ENCODE assay signal across 11 mouse cellular contexts in the genomic region with DNA sequence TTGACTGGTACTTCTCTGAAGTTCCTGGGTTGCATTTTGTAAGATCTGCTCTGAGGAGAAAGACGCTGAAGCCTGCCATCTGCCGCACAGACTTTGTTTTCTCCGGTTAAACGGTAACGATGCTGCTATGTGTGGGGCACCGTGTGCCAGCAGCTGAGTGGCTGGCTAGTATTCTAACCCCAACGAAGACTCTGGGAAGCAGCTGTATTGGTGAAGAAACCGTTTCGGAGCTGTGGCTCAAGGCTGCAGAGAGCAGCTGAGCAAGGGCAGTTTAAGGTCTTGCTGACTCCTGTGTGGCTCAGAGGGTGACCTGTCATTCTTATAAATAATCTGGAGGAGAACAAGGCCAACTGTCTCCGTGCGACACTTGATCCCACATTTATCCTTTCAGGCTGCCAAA. TPM values are rescaled to one million over a fixed set of nuclear protein-coding genes. Genes with fewer than 3 reads are reported as not detected.
DNase-seq lines count a peak whose midpoint lies in the region; ATAC-seq and TF ChIP-seq lines count a peak whose summit lies in the region.
"Had no signal": no experiment of that assay in that cellular context is flagged by ENCODE, and none has a peak within 500 bp of the region (broad histone marks: within the 10 kb centered on the region; RNA-seq: fewer than 3 reads in every experiment).

No protein-coding gene starts in this region.

- H3K4me2 ChIP-seq in kidney, embryonic 15.5 days = 0 out of 2 replicates have a peak overlapping the region, but pooled peaks have one; percentile 20
- H3K4me2 ChIP-seq: liver, embryonic 12.5 days had no signal

- no peaks in the 10 kb centered on the region for H3K27me3 ChIP-seq in kidney, embryonic 15.5 days
- H3K27me3 ChIP-seq: liver, embryonic 12.5 days had no signal

- 39% methylated on average over 11 of the region's 11 CpGs for WGBS in kidney, embryonic 15.5 days

- no peak for DNase-seq in gastrocnemius, adult 2 months
- DNase-seq in gastrocnemius, adult 18-20 months (ENCODE audit: low spot score) = no peak
- peak; percentile 84 for DNase-seq in adrenal gland, adult 2 months
- DNase-seq in brain, adult 2 months (ENCODE audit: low read depth, low spot score) = peak; percentile 55
- DNase-seq in MN1 (ENCODE audit: low spot score) = no peak
- DNase-seq in thymus, postnatal 36 days = no peak
- DNase-seq in spleen, postnatal 14 days (ENCODE audit: low spot score in 2 of 2) = no peak
- DNase-seq: lung, postnatal 36 days had no signal

- H3K9ac ChIP-seq in kidney, embryonic 15.5 days = no peak overlapping the region
- H3K9ac ChIP-seq: liver, embryonic 12.5 days had no signal

- ATAC-seq in kidney, embryonic 15.5 days (replicated peaks; ENCODE audit: low FRiP score) = peak; percentile 54; the same call in 1 of the 2 replicates
- ATAC-seq: CD4-positive, CD25-positive, alpha-beta regulatory T cell, adult 4 months; liver, embryonic 12.5 days had no signal

- no peaks in the 10 kb centered on the region for H3K9me3 ChIP-seq in kidney, embryonic 15.5 days (replicated peaks)
- H3K9me3 ChIP-seq: liver, embryonic 12.5 days had no signal

- H3K4me3 ChIP-seq in gastrocnemius, adult 2 months = peak overlapping the region; percentile 58
- H3K4me3 ChIP-seq in kidney, embryonic 15.5 days (replicated peaks) = no peak overlapping the region
- H3K4me3 ChIP-seq: liver, embryonic 12.5 days had no signal

- H3K27ac ChIP-seq in gastrocnemius, adult 2 months = peak overlapping the region; percentile 72
- H3K27ac ChIP-seq in kidney, embryonic 15.5 days = peak overlapping the region; percentile 49
- H3K27ac ChIP-seq: liver, embryonic 12.5 days had no signal

- intact Hi-C loops in gastrocnemius, adult 2 months (cut with DNase I) = no loop called here

- H3K4me1 ChIP-seq in kidney, embryonic 15.5 days = peaks cover 10% of the 10 kb centered on the region; the same call in 1 of the 2 replicates

- no peak for TF ChIP-seq CTCF in gastrocnemius, adult 2 months (IDR thresholded peaks at IDR 0.05)

- peaks cover 18% of the 10 kb centered on the region for H3K36me3 ChIP-seq in kidney, embryonic 15.5 days

RNA-seq across cellular contexts. Expression of a gene that starts 27.5 kb away (rescaled TPM):
- 1 to 10 TPM; 1.0 to 5.0 TPM for total RNA-seq in gastrocnemius, adult 2 months (2021)
- 1 to 10 TPM; 1.6 to 4.9 TPM for total RNA-seq in gastrocnemius, adult 18-20 months (2021)
- total RNA-seq in adrenal gland, adult 2 months (2021) = 1 to 10 TPM; 3.9 to 4.7 TPM
- polyA plus RNA-seq in adrenal gland, adult 2 months (2012; rRNA removed) = 2.0 TPM in 2 replicates
- polyA plus RNA-seq in kidney, embryonic 15.5 days (2015; fragmentation: Nextera tagmentation; extraction: Ambion mirVana) = 3.9 and 4.6 TPM in 2 replicates

RNA-seq across cellular contexts. Expression of a gene that starts 33.8 kb away (rescaled TPM):
- total RNA-seq in gastrocnemius, adult 2 months (2021) = 10 to 100 TPM; 36.1 to 41.8 TPM
- total RNA-seq in gastrocnemius, adult 18-20 months (2021) = 10 to 100 TPM; 32.2 to 34.1 TPM
- total RNA-seq in adrenal gland, adult 2 months (2021) = 10 to 100 TPM; 41.5 to 42.2 TPM
- polyA plus RNA-seq in adrenal gland, adult 2 months (2012; rRNA removed) = 24.5 and 31.9 TPM in 2 replicates
- 15.9 and 17.6 TPM in 2 replicates for polyA plus RNA-seq in kidney, embryonic 15.5 days (2015; fragmentation: Nextera tagmentation; extraction: Ambion mirVana)

RNA-seq across cellular contexts. Expression of a gene that starts 55.6 kb away (rescaled TPM):
- 1 to 10 TPM; 4.0 to 4.1 TPM for total RNA-seq in gastrocnemius, adult 2 months (2021)
- total RNA-seq in gastrocnemius, adult 18-20 months (2021) = 1 to 10 TPM; 4.2 to 5.1 TPM
- 1 to 10 TPM; 5.2 to 8.6 TPM for total RNA-seq in adrenal gland, adult 2 months (2021)
- 9.6 and 9.9 TPM in 2 replicates for polyA plus RNA-seq in adrenal gland, adult 2 months (2012; rRNA removed)
- polyA plus RNA-seq in kidney, embryonic 15.5 days (2015; fragmentation: Nextera tagmentation; extraction: Ambion mirVana) = 11.0 and 12.3 TPM in 2 replicates

RNA-seq across cellular contexts. Expression of a gene that starts 57.4 kb away (rescaled TPM):
- total RNA-seq in gastrocnemius, adult 2 months (2021) = 10 to 100 TPM; 26.9 TPM
- 10 to 100 TPM; 24.3 to 24.9 TPM for total RNA-seq in gastrocnemius, adult 18-20 months (2021)
- total RNA-seq in adrenal gland, adult 2 months (2021) = 10 to 100 TPM; 57.9 to 61.4 TPM
- polyA plus RNA-seq in adrenal gland, adult 2 months (2012; rRNA removed) = 21.7 and 23.0 TPM in 2 replicates
- polyA plus RNA-seq in kidney, embryonic 15.5 days (2015; fragmentation: Nextera tagmentation; extraction: Ambion mirVana) = 118 and 120 TPM in 2 replicates

Comparison
In these comparisons a context has a peak if more than half of its experiments do, and no peak if none do; other contexts are left out.
1. DNase-seq: peak in adrenal gland, adult 2 months (single experiment) and brain, adult 2 months (single experiment); none in gastrocnemius, adult 2 months (single experiment), gastrocnemius, adult 18-20 months (single experiment), MN1 (single experiment), thymus, postnatal 36 days (0 of 2) and spleen, postnatal 14 days (0 of 2).